Mouse (Mus musculus) MEL (cell line): ENCODE data around the gene Rtn1. TPM values are rescaled to one million over a fixed set of nuclear protein-coding genes. Genes with fewer than 3 reads are reported as not detected.

Source experiments
- DNase-seq: peaks from one replicate; pipeline ENCODE4 v3.0.0; 2011; ENCODE audit warnings: low read depth, low spot score
- H3K27ac ChIP-seq: 2 replicates; pipeline ENCODE4 v1.5.1; 2012; ENCODE audit warnings: low read depth, mild to moderate bottlenecking, control low read depth, low read length, moderate library complexity; ENCODE audit not compliant: control insufficient read depth
- H3K27me3 ChIP-seq, 2 experiments: fragments of 150-350 bp in 1 of 2; sonication (generic) in 1 of 2; 2 replicates each; pipeline ENCODE4 v1.6.1; 2012; ENCODE audit warnings: low read length in 2 of 2, mild to moderate bottlenecking in 2 of 2, improper control_type of control experiment in 1 of 2, moderate library complexity in 1 of 2; ENCODE audit not compliant: insufficient read depth in 2 of 2, control insufficient read depth in 1 of 2
- H3K36me3 ChIP-seq, 2 experiments: 2 replicates each; pipeline ENCODE4 v1.6.1; 2012 to 2014; ENCODE audit warnings: low read length in 2 of 2, improper control_type of control experiment in 1 of 2, inconsistent platforms in 1 of 2, mild to moderate bottlenecking in 1 of 2; ENCODE audit not compliant: insufficient read depth in 2 of 2, control insufficient read depth in 1 of 2
- H3K4me1 ChIP-seq, 2 experiments: fragments of 150-350 bp in 1 of 2; sonication (generic) in 1 of 2; 2 replicates each; pipeline ENCODE4 v1.6.1; 2012; ENCODE audit warnings: low read length in 2 of 2, improper control_type of control experiment in 1 of 2, mild to moderate bottlenecking in 1 of 2; ENCODE audit not compliant: insufficient read depth in 2 of 2, control insufficient read depth in 1 of 2
- H3K4me3 ChIP-seq, 2 experiments: fragments of 150-350 bp in 1 of 2; sonication (generic) in 1 of 2; 2 replicates each; pipeline ENCODE4 v1.5.1; 2012; ENCODE audit warnings: low read depth in 2 of 2, low read length in 2 of 2, mild to moderate bottlenecking in 2 of 2, moderate library complexity in 2 of 2, control low read depth in 1 of 2, improper control_type of control experiment in 1 of 2; ENCODE audit not compliant: control insufficient read depth in 1 of 2, insufficient read depth in 1 of 2
- H3K79me2 ChIP-seq: 2 replicates; pipeline ENCODE4 v1.6.1; 2012; ENCODE audit warnings: mild to moderate bottlenecking, low read length, moderate library complexity; ENCODE audit not compliant: control insufficient read depth, poor library complexity, insufficient read depth
- H3K9ac ChIP-seq: 2 replicates; pipeline ENCODE4 v1.6.1; 2012; ENCODE audit warnings: low read depth, mild to moderate bottlenecking, control low read depth, low read length, moderate library complexity; ENCODE audit not compliant: control insufficient read depth, poor library complexity, severe bottlenecking
- H3K9me3 ChIP-seq: fragments of 150-350 bp; sonication (generic); replicated peaks from 2 replicates; pipeline ENCODE4 v1.6.1; 2012; ENCODE audit warnings: mild to moderate bottlenecking, low read length, improper control_type of control experiment, moderate library complexity; ENCODE audit not compliant: insufficient read depth
- BHLHE40 ChIP-seq: IDR thresholded peaks from 2 replicates; pipeline ENCODE4 v1.6.1; 2012; ENCODE audit warnings: low read depth, mild to moderate bottlenecking, inconsistent platforms, low read length, improper control_type of control experiment, borderline replicate concordance
- CHD2 ChIP-seq: IDR thresholded peaks from 2 replicates; pipeline ENCODE4 v1.6.1; 2011; ENCODE audit warnings: low read length, improper control_type of control experiment
- CTCF ChIP-seq, 3 experiments: IDR thresholded peaks in 2 of 3; conservative IDR thresholded peaks in 1 of 3; 2 replicates each; pipeline ENCODE4 v1.5.1; 2011 to 2012; ENCODE audit warnings: low read length in 3 of 3, low read depth in 2 of 3, mild to moderate bottlenecking in 2 of 3, improper control_type of control experiment in 1 of 3, inconsistent platforms in 1 of 3, mixed read lengths in 1 of 3, moderate library complexity in 1 of 3; ENCODE audit not compliant: control insufficient read depth in 1 of 3, insufficient read depth in 1 of 3, poor library complexity in 1 of 3, severe bottlenecking in 1 of 3
- GABPA ChIP-seq: IDR thresholded peaks from 2 replicates; pipeline ENCODE4 v1.6.1; 2012; ENCODE audit warnings: low read depth, mild to moderate bottlenecking, inconsistent platforms, low read length, improper control_type of control experiment, moderate library complexity
- GATA1 ChIP-seq: IDR thresholded peaks from 2 replicates; pipeline ENCODE4 v1.6.1; 2011; ENCODE audit warnings: low read depth, low read length, improper control_type of control experiment
- KAT2A ChIP-seq: conservative IDR thresholded peaks from 2 replicates; pipeline ENCODE4 v1.6.1; 2012; ENCODE audit warnings: low read depth, low read length, improper control_type of control experiment, inconsistent platforms
- MAFK ChIP-seq: IDR thresholded peaks from 2 replicates; pipeline ENCODE4 v1.6.1; 2011; ENCODE audit warnings: low read depth, mild to moderate bottlenecking, low read length, improper control_type of control experiment, borderline replicate concordance
- MAX ChIP-seq: IDR thresholded peaks from 2 replicates; pipeline ENCODE4 v1.6.1; 2011; ENCODE audit warnings: low read length, improper control_type of control experiment
- MAZ ChIP-seq: IDR thresholded peaks from 2 replicates; pipeline ENCODE4 v1.6.1; 2012; ENCODE audit warnings: low read depth, mild to moderate bottlenecking, inconsistent platforms, low read length, improper control_type of control experiment
- MEF2A ChIP-seq: IDR thresholded peaks from 2 replicates; pipeline ENCODE4 v1.6.1; 2014; ENCODE audit warnings: low read depth, mild to moderate bottlenecking, inconsistent platforms, low read length, improper control_type of control experiment; ENCODE audit not compliant: poor library complexity, insufficient replicate concordance, severe bottlenecking; ENCODE audit errors: extremely low read depth
- MXI1 ChIP-seq: IDR thresholded peaks from 2 replicates; pipeline ENCODE4 v1.6.1; 2011; ENCODE audit warnings: mild to moderate bottlenecking, low read depth, low read length, improper control_type of control experiment
- RAD21 ChIP-seq: IDR thresholded peaks from 2 replicates; pipeline ENCODE4 v1.6.1; 2011; ENCODE audit warnings: mild to moderate bottlenecking, low read depth, low read length, improper control_type of control experiment
- RCOR1 ChIP-seq: IDR thresholded peaks from 2 replicates; pipeline ENCODE4 v1.6.1; 2012; ENCODE audit warnings: low read depth, mild to moderate bottlenecking, inconsistent platforms, low read length, improper control_type of control experiment
- SMC3 ChIP-seq: IDR thresholded peaks from 2 replicates; pipeline ENCODE4 v1.6.1; 2011; ENCODE audit warnings: low read depth, low read length, improper control_type of control experiment
- TAL1 ChIP-seq: IDR thresholded peaks from 2 replicates; pipeline ENCODE4 v1.6.1; 2012; ENCODE audit warnings: mild to moderate bottlenecking, inconsistent platforms, low read length, moderate library complexity, mixed read lengths
- TBP ChIP-seq: IDR thresholded peaks from 2 replicates; pipeline ENCODE4 v1.8.0; 2011; ENCODE audit warnings: low read depth, low read length, improper control_type of control experiment
- USF1 ChIP-seq: IDR thresholded peaks from 2 replicates; pipeline ENCODE4 v1.6.1; 2014; ENCODE audit warnings: low read depth, mild to moderate bottlenecking, inconsistent platforms, low read length, improper control_type of control experiment, moderate library complexity
- ZKSCAN1 ChIP-seq: IDR thresholded peaks from 2 replicates; pipeline ENCODE4 v1.6.1; 2012; ENCODE audit warnings: low read depth, mild to moderate bottlenecking, inconsistent platforms, low read length, improper control_type of control experiment, moderate library complexity
- polyA plus RNA-seq, 2 experiments: library from polyadenylated mRNA; stranded (reverse) in 1 of 2; unstranded in 1 of 2; fragments of >175 nt in 1 of 2; fragments of >200 nt in 1 of 2; gene quantifications; 2 replicates each; pipeline versions ENCODE4 v1.2.1 to v1.2.4; 2012; ENCODE audit warnings: low replicate concordance in 2 of 2, low read depth in 1 of 2; ENCODE audit not compliant: insufficient read length in 2 of 2, insufficient read depth in 1 of 2, missing spikeins in 1 of 2
- total RNA-seq: library from RNA; depleted of rRNA; stranded (reverse); fragments of 300-350 nt; gene quantifications from 2 replicates; pipeline ENCODE4 v1.2.3, GENCODE M21; 2012

Rtn1 gene
- total and polyA plus RNA-seq, 3 experiments, result not detected

GRCm38 (mm10) chr12:72251890-72252445, 156.9 kb downstream of the Rtn1 start:
- H3K36me3 ChIP-seq, result no peaks in the 10 kb centered on the region
- TF ChIP-seq MAFK (no peak), KAT2A (no peak), GATA1 (no peak), MXI1 (no peak), MAZ (no peak), MEF2A (no peak), BHLHE40 (no peak), TAL1 (no peak), MAX (no peak), USF1 (no peak), CHD2 (no peak), ZKSCAN1 (no peak), GABPA (no peak), TBP (no peak), SMC3 (no peak), RCOR1 (no peak)
- no peaks in the 10 kb centered on the region for H3K4me1 ChIP-seq
- no peak overlapping the region for H3K9ac ChIP-seq
- H3K27ac ChIP-seq, result no peak overlapping the region
- H3K4me3 ChIP-seq, result no peak overlapping the region
- no peaks in the 10 kb centered on the region for H3K79me2 ChIP-seq
- H3K27me3 ChIP-seq, result no peaks in the 10 kb centered on the region
- no peak for DNase-seq
- no peaks in the 10 kb centered on the region for H3K9me3 ChIP-seq

- no peak overlapping the region for H3K9ac ChIP-seq
- H3K27me3 ChIP-seq, result no peaks in the 10 kb centered on the region
- TF ChIP-seq GABPA, result no peak
- TF ChIP-seq RAD21, result peak; percentile 16
- TF ChIP-seq MEF2A, result no peak
- peak; percentile 20 to 30 (median 25); a peak in 4 of 6 replicates for TF ChIP-seq CTCF (IDR thresholded peaks at IDR 0.05 in 2 of 3, conservative IDR thresholded peaks at IDR 0.05 in 1 of 3; ENCODE audit: control insufficient read depth in 1 of 3, insufficient read depth in 1 of 3, low read depth in 2 of 3, low read length in 3 of 3, poor library complexity in 1 of 3, severe bottlenecking in 1 of 3)
- TF ChIP-seq TAL1, result no peak
- TF ChIP-seq USF1, result no peak
- no peak for TF ChIP-seq KAT2A
- TF ChIP-seq SMC3, result peak; percentile 30; the same call in 1 of the 2 replicates
- DNase-seq, result peak; percentile 9
- no peaks in the 10 kb centered on the region for H3K36me3 ChIP-seq
- H3K27ac ChIP-seq, result no peak overlapping the region
- H3K9me3 ChIP-seq, result no peaks in the 10 kb centered on the region
- H3K79me2 ChIP-seq, result no peaks in the 10 kb centered on the region
- no peaks in the 10 kb centered on the region for H3K4me1 ChIP-seq
- H3K4me3 ChIP-seq, result no peak overlapping the region
Observed at GRCm38 (mm10) chr12:72244951-72245350, 163.9 kb downstream of the Rtn1 start.
